ENCODE assay signal across 17 mouse cellular contexts in genomic region chr5:39049141-39049540, GRCm38 (mm10).
"Had no signal": no experiment of that assay in that cellular context is flagged by ENCODE, and none has a peak within 500 bp of the region (broad histone marks: within the 10 kb centered on the region; RNA-seq: fewer than 3 reads in every experiment).

No protein-coding gene starts in this region.

- DNase-seq: left cerebral cortex, postnatal 4 days; liver; liver, embryonic 13.5 days; liver, postnatal 0 days; lung, adult 18-20 months; lung, adult 2 months; lung, embryonic 14.5 days; lung, postnatal 10 days; lung, postnatal 14 days; lung, postnatal 36 days; lung, postnatal 4 days; midbrain, embryonic 14.5 days had no signal

- ATAC-seq: liver, embryonic 12.5 days; liver, postnatal 0 days; lung, postnatal 0 days; midbrain, embryonic 13.5 days; midbrain, embryonic 15.5 days; midbrain, embryonic 16.5 days had no signal
